Mouse (Mus musculus) cerebellum, adult 2 months (tissue): ENCODE measurements around the gene Stab1.

Source experiments
- CTCF ChIP-seq: fragments of 200-500 bp; IDR thresholded peaks from 2 replicates; pipeline ENCODE4 v1.5.1; 2011; ENCODE audit warnings: low read depth, mild to moderate bottlenecking, control low read depth, low read length, moderate library complexity, borderline replicate concordance; ENCODE audit not compliant: insufficient read depth
- POLR2A ChIP-seq: fragments of 200-500 bp; IDR thresholded peaks from 2 replicates; pipeline ENCODE4 v1.6.1; 2011; ENCODE audit warnings: low read length, control low read depth, borderline replicate concordance; ENCODE audit not compliant: insufficient read depth

DNA sequence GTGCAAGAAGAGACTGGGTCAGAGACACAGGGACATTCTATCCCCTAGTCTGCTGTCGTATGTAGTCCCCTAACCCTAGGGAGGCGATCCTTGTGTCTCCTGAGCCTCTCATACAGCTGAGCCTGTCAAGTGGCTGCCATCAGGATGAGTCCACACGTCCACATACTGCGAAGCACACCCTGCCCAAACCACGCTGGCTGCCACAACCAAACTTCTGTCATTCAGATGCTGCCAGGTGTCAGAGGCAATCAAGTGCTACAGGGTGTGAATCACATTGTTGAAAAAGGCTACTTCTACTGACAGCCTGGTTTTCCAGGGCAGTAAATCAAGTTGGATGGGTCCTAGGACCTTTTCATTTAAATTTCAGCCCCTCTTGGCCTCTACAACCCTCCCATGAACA, 9.3 kb upstream of the Stab1 start:
- TF ChIP-seq POLR2A (no peak), CTCF (no peak)
